Mouse (Mus musculus) spleen, postnatal 14 days (tissue): ENCODE measurements around the gene Akap8l.

Experiments used
- DNase-seq, 2 experiments: peaks; one replicate each; pipeline ENCODE4 v3.0.0; 2021 to 2022; ENCODE audit warnings: low spot score in 2 of 2

The Akap8l gene

DNA sequence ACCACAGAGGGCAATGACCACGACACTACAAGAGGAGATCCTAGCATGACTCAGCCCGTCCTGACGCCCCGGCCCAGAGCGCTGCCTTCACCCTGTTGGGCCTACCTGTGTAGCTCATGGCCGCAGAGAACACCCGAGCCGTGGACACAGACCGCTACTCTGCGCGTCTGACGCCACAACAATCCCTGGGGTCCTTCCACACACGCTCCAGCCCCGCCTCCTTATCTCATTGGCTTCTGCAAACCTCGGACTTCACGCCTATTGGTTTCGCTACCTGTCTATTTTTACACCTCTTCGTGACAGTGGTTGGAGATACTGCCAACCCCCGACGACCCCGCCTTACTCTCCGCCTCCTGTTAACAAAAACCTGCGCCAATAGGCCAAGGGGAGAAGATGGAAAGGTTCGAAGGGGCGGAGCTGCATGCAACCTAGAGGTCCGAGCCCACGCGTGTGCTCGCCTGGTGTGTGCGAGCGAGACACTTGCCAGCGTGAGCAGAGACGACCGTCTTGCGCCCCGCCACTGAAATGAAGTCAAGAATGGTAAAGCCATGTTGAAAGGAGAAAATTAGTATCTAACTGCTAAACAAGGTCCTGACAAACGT is at the start of gene Akap8l:
TSS of gene Akap8l (minus strand) at position 226 of the 602 bp plus-strand sequence.
- peak; percentile 84 to 87 for DNase-seq

DNA sequence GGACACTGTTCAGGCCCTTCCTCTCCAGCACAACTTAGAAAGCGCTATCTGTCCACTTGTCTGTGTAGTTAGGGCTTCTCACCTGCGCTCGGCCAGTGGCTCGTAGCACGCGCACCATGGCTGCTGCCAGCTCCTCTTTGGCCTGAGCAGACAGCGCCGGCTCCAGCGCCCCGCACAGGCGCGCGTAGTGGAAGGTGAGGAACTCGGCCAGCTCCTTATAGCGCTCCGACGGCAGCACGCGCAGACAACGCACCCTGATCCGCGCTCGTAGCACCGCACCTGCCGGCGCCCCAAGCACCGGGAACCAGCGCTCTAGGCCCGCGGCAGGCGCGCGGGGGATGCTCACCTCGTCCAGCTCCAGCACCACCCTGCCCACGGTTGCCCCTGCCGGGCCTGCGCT is 45.9 kb upstream of the Akap8l start:
- DNase-seq: no peak

DNA sequence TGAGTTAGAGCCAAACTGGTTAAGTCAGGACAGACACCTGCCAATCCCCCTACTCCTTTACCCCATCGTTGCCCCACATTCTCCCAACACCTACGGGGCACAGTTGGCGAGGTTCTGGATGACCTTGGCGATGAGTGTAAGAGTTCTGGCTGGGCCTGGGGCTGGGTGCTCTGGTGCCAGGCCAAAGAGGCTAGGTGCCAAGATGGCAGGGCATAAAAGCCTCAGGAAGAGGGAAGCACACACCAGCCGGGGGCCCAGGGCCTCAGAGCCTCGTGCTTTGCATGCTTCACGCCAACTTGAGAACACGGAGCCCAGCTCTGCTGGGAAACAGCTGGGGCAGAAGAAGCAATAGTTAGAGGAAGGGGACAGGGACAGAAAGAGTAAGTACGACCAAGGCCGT is 43.5 kb upstream of the Akap8l start:
- DNase-seq: no peak

DNA sequence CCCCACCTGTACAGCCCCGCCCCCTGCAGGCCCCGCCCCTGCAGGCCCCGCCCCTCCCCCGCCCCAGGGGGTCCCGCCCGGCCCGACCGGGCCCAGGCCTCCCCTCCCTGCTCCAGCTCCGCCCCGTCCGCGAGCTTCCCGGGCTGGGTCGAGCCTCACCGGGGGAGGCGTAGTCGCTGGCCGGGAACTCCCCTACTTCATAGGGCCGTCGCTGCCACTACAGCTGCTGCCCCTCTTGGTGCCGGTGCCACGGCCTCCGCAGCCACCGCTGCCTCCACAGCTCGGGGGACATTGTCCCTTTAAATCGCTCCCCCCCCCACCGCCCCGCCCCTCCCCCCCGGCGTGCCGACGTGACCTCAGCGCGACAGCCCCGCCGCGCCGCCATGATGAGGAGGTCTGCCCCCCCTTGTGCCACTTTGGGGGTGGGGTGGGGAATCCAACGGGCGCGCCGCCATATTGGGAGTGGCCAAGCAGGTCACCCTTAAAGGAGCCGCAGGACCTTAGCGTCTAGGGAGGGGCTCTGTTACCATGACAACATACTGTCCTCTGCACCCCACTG is 38.8 kb upstream of the Akap8l start, which contains the start of gene Wiz:
TSS of gene Wiz (minus strand) at position 339 of the 559 bp plus-strand sequence.
- peak; percentile 76 to 86 for DNase-seq

DNA sequence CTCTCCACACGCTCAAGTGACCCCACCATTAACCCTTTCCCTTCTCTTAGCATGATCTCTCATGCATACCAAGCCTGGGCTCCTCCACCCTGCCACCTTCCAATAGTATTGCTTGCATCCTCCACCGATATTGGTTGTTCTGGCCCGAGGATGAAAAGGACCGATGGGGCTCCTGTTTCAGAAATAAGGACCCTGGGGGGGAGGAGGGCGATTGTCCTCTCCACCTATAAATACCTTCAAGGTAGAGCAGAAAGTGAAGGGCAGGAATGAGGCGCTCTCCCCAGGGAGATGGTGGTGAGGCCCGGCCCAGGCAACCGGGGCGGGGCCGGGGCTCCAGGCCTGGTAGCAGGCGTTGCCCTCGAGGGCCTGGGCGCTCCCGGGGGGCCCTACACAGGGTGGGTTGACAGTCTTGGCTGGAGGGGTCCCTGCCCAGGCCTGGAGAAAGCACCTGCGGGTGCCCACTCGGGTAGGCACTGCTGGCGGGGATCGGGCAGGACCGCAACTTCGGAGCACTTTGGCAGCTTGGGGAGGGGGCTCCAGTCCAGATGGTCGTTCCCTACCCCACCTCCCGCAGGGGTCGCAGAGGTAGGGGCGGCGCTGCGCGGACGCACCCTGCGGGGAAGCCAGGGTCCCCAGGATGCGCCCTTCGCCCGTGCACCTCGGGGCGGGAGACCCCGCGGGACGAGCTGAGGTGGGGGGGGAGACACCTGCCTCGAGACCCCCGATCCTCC is 38.1 kb upstream of the Akap8l start:
- DNase-seq: peak in 1 of 2 experiments; percentile 16

DNA sequence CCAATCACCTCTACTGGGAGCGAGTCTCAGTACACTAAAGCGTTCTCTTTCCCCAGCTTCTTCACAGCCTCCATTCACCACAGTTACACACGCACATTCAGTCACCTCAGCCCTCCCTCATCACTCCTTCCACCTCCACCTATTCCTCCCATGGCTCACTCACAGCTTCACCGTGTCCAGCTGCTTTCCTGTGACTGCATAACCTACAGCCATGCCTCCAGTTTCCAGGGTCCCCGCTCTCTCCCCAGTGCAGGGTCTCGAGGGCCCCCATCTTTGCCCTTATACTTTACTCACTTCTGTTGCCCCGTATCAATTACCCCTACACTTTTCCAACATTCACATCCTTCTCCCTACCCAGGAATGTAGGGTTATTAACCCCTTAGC is 37.6 kb upstream of the Akap8l start:
- no peak for DNase-seq

DNA sequence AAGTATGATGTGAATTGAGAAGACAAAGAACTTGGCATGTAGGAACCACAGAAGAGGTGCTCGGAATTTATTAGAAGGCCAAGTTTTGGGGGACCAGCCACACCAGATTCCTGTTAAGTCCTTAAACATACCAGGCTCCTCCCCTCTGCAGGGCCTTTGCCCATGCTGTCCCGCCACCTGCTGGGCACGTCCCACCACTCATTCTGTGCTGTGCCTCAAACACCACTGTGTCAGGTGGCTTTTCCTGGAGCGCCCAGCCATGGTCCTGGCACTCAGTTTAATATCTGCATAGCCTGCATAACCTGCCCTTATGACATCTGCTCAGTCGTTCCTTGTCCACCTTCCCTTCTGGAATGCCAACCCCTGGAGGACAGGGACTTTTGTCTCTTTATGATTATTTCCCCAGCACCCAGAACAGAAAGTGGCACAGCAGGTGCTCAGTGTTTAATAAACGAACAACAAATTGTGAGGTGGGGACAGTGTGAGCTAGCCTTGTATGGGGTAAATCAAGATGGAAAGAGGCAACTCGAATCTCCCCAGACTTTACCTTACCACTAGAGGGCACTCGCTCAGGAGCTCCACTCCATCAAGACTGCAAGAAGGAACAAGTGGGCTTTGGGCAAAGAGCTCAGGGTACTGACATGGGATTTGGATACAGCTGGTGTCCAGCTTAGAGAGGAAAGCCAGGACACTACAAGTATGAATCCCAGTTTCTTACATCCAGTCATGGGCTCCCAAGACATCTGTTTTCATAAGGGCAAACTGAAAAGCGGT is 36.4 kb upstream of the Akap8l start:
- DNase-seq: peak in 1 of 2 experiments; percentile 49

DNA sequence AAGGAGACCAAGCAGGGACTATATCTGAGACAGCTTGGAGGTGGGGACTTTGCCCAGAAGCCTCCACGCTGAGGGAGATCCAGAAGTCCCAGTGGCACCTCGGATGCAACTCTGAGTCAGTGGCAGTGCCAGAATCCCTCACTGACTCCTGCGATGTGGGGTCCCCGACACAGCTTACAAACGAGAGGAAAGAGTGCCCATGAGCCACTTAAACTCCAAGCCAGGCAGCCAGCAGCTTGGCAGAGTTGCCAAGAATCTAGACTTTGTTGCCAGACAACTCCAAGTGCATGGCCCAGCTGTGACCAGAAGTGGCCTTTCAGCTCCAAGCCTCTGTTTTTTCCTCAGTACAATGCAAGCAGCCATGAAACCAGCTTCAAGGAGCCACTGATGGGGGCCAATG is 33.3 kb upstream of the Akap8l start:
- DNase-seq: no peak

DNA sequence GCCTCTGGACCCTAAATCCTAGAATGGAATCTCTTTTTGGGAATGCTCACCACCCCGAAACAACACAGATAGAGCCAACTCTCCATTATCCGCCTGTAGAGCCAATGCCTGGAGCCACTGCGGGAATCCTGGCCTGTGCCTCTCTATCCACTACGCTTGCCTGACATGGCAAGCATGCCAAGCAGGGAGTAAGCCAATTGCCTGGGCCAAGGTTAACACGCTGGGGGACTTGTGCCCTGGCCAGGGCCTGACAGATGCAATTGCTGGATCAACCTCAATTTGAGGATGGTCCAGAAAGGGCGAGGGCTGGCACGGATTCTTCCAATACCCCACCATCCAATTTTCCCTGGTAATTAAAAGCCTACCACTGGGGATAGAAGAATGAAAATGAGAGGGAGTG is 32.2 kb upstream of the Akap8l start:
- no peak for DNase-seq

DNA sequence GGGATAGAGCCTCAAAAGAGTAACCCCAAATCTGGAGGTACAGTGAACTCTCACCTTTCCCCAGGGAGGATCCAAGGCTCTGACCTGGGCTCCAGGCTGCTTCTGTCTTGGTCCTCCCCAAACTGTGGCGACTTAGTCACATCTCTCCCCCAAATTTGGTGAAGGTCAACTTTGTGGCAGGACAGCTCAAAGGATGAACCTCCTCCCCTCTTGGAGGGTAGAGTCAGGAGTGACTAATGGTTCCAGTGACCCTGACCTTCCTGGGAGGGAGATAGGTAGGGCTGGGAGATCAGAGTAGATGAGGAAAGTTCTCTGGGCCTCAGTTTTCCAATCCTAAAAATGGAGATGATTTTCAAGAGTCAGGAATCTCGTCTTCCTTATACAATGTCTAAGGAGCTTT is 28.4 kb upstream of the Akap8l start:
- DNase-seq: no peak

DNA sequence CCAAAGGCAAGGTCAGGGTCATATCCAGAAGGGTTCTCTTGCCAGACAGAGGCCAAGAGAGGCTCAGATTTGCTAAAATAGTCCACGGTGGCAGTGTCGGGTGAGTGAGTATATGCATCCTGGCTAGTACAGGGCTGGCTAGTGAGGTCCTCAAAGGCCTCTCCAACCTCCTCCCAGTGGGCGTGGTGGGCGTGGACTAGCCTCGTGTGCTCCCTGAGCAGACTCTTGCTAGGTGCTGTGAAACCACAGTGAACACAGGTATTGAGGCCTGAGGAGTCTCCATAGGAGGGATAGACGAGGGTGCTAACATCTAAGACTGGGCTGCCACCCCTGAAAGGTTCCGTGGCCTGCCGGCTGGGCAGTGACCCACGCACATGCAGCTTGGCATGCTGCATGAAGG is 26.7 kb upstream of the Akap8l start:
- DNase-seq: no peak

DNA sequence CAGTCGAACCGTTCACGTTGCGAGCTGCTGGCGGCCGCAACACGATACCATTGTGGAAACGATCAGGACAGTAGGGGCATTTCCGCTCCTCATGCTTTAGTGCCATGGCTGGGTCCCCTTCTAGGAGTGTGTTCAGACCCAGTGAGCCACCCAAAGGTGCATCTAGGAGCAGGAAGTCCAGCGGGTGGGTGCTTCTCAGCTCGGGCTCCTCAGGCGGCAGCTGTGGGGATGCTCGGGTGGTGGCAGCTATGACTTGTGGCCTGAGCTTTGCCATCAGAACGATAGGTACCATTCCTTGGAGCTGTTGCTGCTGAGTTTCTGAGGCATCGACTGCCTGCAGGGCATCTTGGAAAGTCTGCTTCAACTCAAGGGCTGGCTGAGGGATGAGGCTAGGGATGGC is 26.1 kb upstream of the Akap8l start:
- DNase-seq: no peak

DNA sequence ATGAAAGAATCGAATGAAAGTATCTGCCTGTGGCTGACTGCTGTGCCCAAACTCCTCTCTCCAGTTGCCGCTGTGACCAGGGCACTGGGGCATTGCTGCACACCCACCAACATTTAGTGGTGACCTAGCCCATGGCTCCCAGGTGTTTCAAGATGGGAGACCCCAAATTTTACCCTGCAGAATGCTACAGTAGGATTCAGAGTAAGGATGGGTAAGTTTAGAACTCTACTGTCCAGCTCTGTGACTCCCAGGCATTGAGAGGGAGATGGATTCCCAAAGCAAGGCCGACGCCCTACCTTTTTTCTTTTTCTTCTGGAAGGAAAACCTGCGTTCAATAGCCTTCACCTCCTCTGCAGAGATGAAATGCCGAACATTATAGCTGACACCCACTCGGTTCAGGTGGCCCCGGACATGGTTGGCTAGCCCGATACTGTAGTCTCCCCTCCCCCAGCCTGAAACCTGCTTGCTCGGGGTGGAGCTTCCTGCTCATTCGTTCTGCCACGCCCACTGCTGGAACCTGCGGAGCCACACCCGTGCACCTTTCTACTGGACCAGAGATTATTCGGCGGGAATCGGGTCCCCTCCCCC is 18.7 kb upstream of the Akap8l start:
- no peak for DNase-seq

DNA sequence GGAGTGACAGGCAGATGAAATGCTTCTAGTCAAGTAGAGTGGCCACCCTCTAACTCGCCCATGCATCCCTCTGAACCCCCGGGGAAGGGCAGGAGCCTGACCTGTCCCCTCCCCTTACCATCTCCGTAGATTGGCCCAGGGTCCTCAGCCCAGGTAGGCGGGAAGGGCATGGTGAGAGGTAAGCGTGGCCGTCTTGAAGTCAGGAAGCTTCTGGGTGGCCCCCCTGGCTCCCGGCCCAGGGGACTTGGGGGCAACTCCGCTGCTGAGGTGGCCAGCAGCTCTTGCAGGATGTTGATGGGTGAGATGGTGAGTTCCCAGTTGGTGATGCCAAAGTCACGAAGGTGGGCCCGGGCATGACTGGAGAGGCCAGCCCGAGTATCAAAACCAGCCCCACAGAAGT is 17.3 kb upstream of the Akap8l start:
- DNase-seq: no peak

DNA sequence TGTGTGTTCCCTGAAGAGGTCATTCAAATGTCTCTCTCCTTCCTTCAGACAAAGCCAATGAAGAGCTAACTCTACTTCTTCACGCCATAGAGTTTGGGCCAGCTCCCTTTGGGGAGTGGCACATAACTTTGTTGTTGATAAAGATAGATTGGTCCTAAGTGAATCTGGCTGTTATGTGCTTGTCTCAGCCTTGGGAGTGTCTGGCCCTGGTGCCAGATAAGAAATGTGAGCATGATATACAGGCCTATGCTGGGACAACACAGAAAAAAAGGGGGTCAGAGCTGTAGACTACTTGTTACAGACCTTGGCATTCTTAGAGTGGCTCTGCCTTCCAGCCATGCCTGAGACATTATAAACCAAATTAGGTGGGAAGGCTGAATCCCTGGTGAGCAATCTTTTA is 14.9 kb upstream of the Akap8l start:
- no peak for DNase-seq

DNA sequence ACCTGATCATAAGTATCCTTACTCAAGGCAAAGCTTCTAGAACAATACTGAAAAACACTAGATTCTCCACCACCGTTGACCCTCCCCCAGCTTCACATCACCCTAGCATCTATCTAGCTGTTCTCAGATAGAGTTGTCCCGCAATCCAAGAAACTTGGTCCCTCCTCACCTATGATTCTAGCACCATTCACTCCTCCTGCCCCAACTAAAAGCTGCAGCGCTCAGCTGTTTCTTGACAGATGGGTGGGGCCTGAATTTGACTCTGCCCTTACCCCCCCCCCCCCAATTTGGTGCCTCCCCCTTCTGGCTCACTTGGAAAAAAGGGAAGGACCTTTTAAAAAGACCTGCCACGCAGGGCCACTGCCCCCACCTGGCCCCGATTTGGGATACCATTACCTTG is 14.4 kb upstream of the Akap8l start:
- no peak for DNase-seq

DNA sequence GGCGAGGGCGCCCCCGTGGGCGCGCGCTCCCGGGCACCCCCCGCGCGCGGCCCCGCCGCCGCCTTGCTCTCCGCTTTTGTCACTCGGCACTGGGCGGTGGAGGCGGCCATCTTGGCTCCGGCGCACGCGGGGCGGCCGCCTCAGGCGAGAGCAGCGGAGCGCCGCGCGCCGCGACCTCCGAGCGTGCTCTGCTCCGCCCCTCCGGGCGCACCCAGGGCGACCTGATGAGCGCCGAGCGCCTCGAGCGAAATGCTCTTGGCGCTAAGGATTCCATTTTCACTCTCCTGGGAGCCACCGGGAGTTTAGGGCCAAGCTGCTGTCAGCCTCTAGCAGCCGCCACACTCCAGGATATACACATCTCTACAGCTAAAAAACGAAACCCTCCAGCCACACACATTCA is 13.9 kb upstream of the Akap8l start:
- peak; percentile 74 to 82 for DNase-seq

DNA sequence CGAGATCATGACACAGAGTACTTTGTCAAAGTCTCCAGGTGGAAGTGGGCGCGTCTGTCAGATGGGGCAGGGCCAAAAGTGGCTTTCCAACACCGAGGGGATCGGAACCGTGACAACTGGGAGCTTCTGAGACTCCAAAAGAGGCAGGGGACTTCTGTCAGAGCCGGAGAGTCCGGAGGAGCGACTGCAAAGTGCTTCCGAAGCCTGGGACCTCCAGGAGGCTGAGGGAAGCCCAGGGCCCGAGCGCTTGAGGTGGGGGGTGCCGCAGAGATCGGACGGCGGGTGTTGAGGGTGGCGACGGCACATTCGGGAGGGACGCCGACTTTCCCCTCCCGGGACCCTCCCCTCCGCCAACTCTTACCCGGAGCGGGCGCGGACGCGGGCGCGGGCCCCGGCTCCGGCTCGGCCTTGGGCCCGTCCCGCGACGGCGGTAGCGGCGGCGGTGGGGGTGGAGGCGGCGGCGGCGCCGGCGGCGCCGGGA is 13.5 kb upstream of the Akap8l start:
- no peak for DNase-seq

DNA sequence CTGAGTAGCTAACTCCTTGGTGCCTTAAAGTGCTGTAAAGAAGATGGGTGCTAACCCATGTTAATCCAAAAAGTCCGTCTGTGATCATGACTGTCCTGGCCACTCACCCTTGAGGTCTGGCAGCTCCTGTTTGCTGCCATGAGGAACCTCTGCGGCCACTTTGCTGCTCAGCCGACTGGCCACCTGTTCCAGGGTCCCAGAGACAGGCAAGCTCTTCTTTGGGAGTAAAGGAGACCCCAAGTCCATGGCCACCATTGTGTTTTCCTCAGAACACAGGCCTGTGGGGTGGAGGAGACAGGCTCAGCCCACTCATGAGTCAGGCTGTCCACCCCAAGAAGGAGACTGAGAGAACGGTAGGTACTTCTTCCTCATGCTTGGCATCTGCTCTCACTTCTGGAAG is 12.3 kb upstream of the Akap8l start:
- no peak for DNase-seq

DNA sequence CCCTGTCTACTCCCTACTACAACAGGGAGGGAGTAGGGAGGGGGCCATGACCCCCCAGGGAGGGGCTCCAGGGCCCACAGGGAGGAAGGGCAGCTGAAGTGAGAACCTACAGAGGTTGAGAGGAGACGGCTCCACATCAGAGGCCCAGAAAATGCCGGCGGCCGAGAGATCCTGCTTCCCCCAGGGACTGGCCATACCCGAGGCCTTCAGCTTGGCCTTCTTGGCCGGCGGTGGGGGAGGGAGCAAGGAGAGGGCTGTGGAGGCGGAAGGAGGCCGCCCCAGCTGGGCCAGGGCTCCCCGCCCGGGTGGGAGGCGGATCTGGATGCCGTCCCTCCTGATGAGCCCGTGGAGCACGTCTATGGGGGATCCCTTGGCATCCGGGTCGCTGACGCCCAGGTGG is 9.5 kb upstream of the Akap8l start:
- DNase-seq: no peak

DNA sequence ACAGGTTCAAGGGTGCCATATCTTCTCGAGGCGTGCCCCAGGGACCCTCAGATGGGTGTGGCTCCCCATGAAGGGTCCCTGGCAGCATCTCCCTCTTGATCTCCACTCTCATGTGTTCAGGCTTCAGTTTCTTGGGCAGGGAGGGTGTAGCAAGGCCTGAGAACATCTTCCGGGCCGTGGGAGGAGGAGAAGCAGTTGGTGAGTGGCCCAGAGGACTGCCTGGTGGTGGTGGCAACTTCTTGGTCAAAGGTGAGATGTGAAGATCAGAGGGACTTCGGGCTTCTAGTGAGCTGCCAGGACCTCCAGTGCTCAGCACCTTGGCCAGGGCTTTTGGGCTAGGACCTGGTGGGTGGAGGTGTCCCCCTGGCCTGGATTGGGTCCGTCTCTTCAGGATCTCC is 8.5 kb upstream of the Akap8l start:
- DNase-seq: no peak
